Mouse (Mus musculus) olfactory bulb, adult 2 months (tissue): Measurements from ENCODE around the gene Ccdc14.

Experiments
- CTCF ChIP-seq: fragments of 200-500 bp; IDR thresholded peaks from 2 replicates; pipeline ENCODE4 v1.5.1; 2012; ENCODE audit warnings: low read depth, mild to moderate bottlenecking, low read length, moderate library complexity; ENCODE audit not compliant: insufficient read depth
- POLR2A ChIP-seq: fragments of 200-500 bp; IDR thresholded peaks from 2 replicates; pipeline ENCODE4 v1.6.1; 2012; ENCODE audit warnings: mild to moderate bottlenecking, low read depth, low read length, moderate library complexity; ENCODE audit not compliant: insufficient read depth

DNA sequence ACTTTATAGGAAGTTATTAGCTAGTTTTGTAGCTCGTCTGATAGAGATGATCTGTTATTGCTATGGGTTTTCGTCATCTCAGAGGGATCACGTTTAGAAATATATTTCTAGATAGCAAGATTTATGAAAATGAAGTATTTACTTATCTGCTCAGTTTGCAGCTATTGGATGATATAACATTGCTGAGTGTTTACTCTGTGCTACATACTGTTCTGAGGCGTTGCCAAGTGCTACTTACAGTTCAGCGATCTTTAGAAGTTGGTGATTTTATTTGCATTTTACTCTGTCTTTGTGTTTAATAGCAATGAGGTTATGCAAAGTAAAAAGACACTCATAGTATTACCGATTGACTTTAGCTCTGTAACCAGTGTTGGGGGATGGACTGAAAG lies 10.4 kb downstream of the Ccdc14 start:
- TF ChIP-seq CTCF: no peak
- no peak for TF ChIP-seq POLR2A
